Mouse (Mus musculus): ENCODE results near the gene Edn1. TPM values are rescaled to one million over a fixed set of nuclear protein-coding genes. Genes with fewer than 3 reads are reported as not detected.

Gene Edn1
- polyA plus RNA-seq, 1 experiment from 2014 or later = 152 TPM

- ATAC-seq (peak; percentile 40), DNase-seq (ENCODE audit: low read depth, low spot score) (no peak)
- no peaks in the 10 kb centered on the region for H3K27me3 ChIP-seq
- in situ Hi-C loops (cut with MboI; ENCODE audit: low pct_unique_long_range_greater_than_20kb) = loop anchor here (5.0 to 10.0 kb wide), 3 partner anchors 39 to 246 kb away; no protein-coding TSS in a partner anchor
- TF ChIP-seq CTCF (IDR thresholded peaks at IDR 0.05) = no peak
- ChIA-PET CTCF (interaction anchor here (1.2 kb wide), 1 partner anchor 38 kb away, joined by 3 read pairs; no protein-coding TSS in a partner anchor), POLR2A (interaction anchor here (0.6 to 2.2 kb wide), 7 partner anchors 9 to 1524 kb away, joined by 3 to 8 read pairs (median 3); no protein-coding TSS in a partner anchor)
These were observed 7.3 kb downstream of the Edn1 start for GRCm38 (mm10) chr13:42308368-42309103.

GRCm38 (mm10) chr13:42309804-42310203, 8.5 kb downstream of the Edn1 start:
- in situ Hi-C loops (cut with MboI; ENCODE audit: low pct_unique_long_range_greater_than_20kb) = loop anchor here (5.0 to 10.0 kb wide), 3 partner anchors 37 to 245 kb away; no protein-coding TSS in a partner anchor
- ChIA-PET CTCF (no interaction called here), POLR2A (interaction anchor here (0.7 to 1.4 kb wide), 7 partner anchors 8 to 988 kb away, joined by 3 to 6 read pairs (median 4); partner anchors contain the start of gene Edn1)
- TF ChIP-seq CTCF (IDR thresholded peaks at IDR 0.05) = no peak
- no peak for DNase-seq (ENCODE audit: low read depth, low spot score)
- H3K27me3 ChIP-seq = no peaks in the 10 kb centered on the region
- no peak for ATAC-seq

GRCm38 (mm10) chr13:42315628-42316027, 14.4 kb downstream of the Edn1 start:
- no peak for TF ChIP-seq CTCF (IDR thresholded peaks at IDR 0.05)
- POLR2A ChIA-PET = no interaction called here
- ATAC-seq (no peak), DNase-seq (ENCODE audit: low read depth, low spot score) (no peak)
- no peaks in the 10 kb centered on the region for H3K27me3 ChIP-seq
- in situ Hi-C loops (cut with MboI; ENCODE audit: low pct_unique_long_range_greater_than_20kb) = no loop called here
- CTCF ChIA-PET = no interaction called here

- ChIA-PET CTCF (no interaction called here), POLR2A (interaction anchor here (1.6 kb wide), 1 partner anchor 9 kb away, joined by 3 read pairs; no protein-coding TSS in a partner anchor)
- DNase-seq (ENCODE audit: low read depth, low spot score) (no peak), ATAC-seq (no peak)
- TF ChIP-seq CTCF (IDR thresholded peaks at IDR 0.05) = no peak
- in situ Hi-C loops (cut with MboI; ENCODE audit: low pct_unique_long_range_greater_than_20kb) = no loop called here
- no peaks in the 10 kb centered on the region for H3K27me3 ChIP-seq
These were observed 16.5 kb downstream of the Edn1 start for GRCm38 (mm10) chr13:42317808-42318207.

- CTCF ChIA-PET = interaction anchor here (0.7 to 1.3 kb wide), 4 partner anchors 11 to 257 kb away, joined by 3 to 4 read pairs (median 3); no protein-coding TSS in a partner anchor
- POLR2A ChIA-PET = interaction anchor here (0.6 to 1.4 kb wide), 6 partner anchors 13 to 253 kb away, joined by 3 to 6 read pairs (median 3); no protein-coding TSS in a partner anchor
- DNase-seq (ENCODE audit: low read depth, low spot score) (no peak), ATAC-seq (peak; percentile 92)
- TF ChIP-seq CTCF (IDR thresholded peaks at IDR 0.05) = no peak
- H3K27me3 ChIP-seq = no peaks in the 10 kb centered on the region
- in situ Hi-C loops (cut with MboI; ENCODE audit: low pct_unique_long_range_greater_than_20kb) = no loop called here
These were observed 27.3 kb downstream of the Edn1 start for GRCm38 (mm10) chr13:42328576-42328975.

GRCm38 (mm10) chr13:42331104-42331503, 29.8 kb downstream of the Edn1 start:
- ATAC-seq (no peak), DNase-seq (ENCODE audit: low read depth, low spot score) (no peak)
- TF ChIP-seq CTCF (IDR thresholded peaks at IDR 0.05) = no peak
- no peaks in the 10 kb centered on the region for H3K27me3 ChIP-seq
- ChIA-PET POLR2A (interaction anchor here (0.6 kb wide), 1 partner anchor 12 kb away, joined by 3 read pairs; no protein-coding TSS in a partner anchor), CTCF (interaction anchor here (1.0 kb wide), 1 partner anchor 14 kb away, joined by 3 read pairs; no protein-coding TSS in a partner anchor)
- in situ Hi-C loops (cut with MboI; ENCODE audit: low pct_unique_long_range_greater_than_20kb) = no loop called here

- no peak for TF ChIP-seq CTCF (IDR thresholded peaks at IDR 0.05)
- ChIA-PET CTCF (interaction anchor here (1.0 to 2.3 kb wide), 3 partner anchors 8 to 671 kb away, joined by 3 to 6 read pairs (median 3); no protein-coding TSS in a partner anchor), POLR2A (interaction anchor here (0.6 kb wide), 1 partner anchor 541 kb away, joined by 4 read pairs; no protein-coding TSS in a partner anchor)
- DNase-seq (ENCODE audit: low read depth, low spot score) = no peak
- in situ Hi-C loops (cut with MboI; ENCODE audit: low pct_unique_long_range_greater_than_20kb) = no loop called here
- ATAC-seq = no peak
- H3K27me3 ChIP-seq = no peaks in the 10 kb centered on the region
These were observed 33.7 kb downstream of the Edn1 start for GRCm38 (mm10) chr13:42334981-42335380.

GRCm38 (mm10) chr13:42336414-42336813, 35.1 kb downstream of the Edn1 start:
- CTCF ChIA-PET = interaction anchor here (0.9 kb wide), 1 partner anchor 10 kb away, joined by 3 read pairs; no protein-coding TSS in a partner anchor
- no peak for ATAC-seq
- POLR2A ChIA-PET = no interaction called here

GRCm38 (mm10) chr13:42337072-42337471, 35.8 kb downstream of the Edn1 start:
- TF ChIP-seq CTCF (IDR thresholded peaks at IDR 0.05) = no peak
- H3K27me3 ChIP-seq = no peaks in the 10 kb centered on the region
- ChIA-PET CTCF (interaction anchor here (0.9 kb wide), 1 partner anchor 9 kb away, joined by 3 read pairs; no protein-coding TSS in a partner anchor), POLR2A (no interaction called here)
- DNase-seq (ENCODE audit: low read depth, low spot score) = no peak
- in situ Hi-C loops (cut with MboI; ENCODE audit: low pct_unique_long_range_greater_than_20kb) = no loop called here
- ATAC-seq = no peak

More at GRCm38 (mm10) chr13:42336414-42336813, 35.1 kb downstream of the Edn1 start:
- no peak for TF ChIP-seq CTCF (IDR thresholded peaks at IDR 0.05)
- DNase-seq (ENCODE audit: low read depth, low spot score) = no peak
- in situ Hi-C loops (cut with MboI; ENCODE audit: low pct_unique_long_range_greater_than_20kb) = no loop called here
- H3K27me3 ChIP-seq = no peaks in the 10 kb centered on the region

- in situ Hi-C loops (cut with MboI; ENCODE audit: low pct_unique_long_range_greater_than_20kb) = no loop called here
- ChIA-PET CTCF (interaction anchor here (1.4 kb wide), 1 partner anchor 11 kb away, joined by 3 read pairs; no protein-coding TSS in a partner anchor), POLR2A (interaction anchor here (0.8 to 2.1 kb wide), 3 partner anchors 36 to 485 kb away, joined by 3 to 15 read pairs (median 7); no protein-coding TSS in a partner anchor)
- TF ChIP-seq CTCF (IDR thresholded peaks at IDR 0.05) = no peak
- no peak for ATAC-seq
- DNase-seq (ENCODE audit: low read depth, low spot score) = no peak
- H3K27me3 ChIP-seq = no peaks in the 10 kb centered on the region
These were observed 38.2 kb downstream of the Edn1 start for GRCm38 (mm10) chr13:42339466-42339865.
